Mouse (Mus musculus): ENCODE measurements around the gene Ampd1. TPM values are rescaled to one million over a fixed set of nuclear protein-coding genes. Genes with fewer than 3 reads are reported as not detected.

Ampd1 gene
- polyA plus RNA-seq, 1 experiment from 2014 or later, result not detected

- H3K9ac ChIP-seq, result no peak overlapping the region
- H3K27me3 ChIP-seq, result no peaks in the 10 kb centered on the region
- WGBS, result 89% methylated on average over 11 of the region's 11 CpGs
- no peaks in the 10 kb centered on the region for H3K9me3 ChIP-seq
- H3K27ac ChIP-seq, result no peak overlapping the region
- no peak for ATAC-seq (ENCODE audit: low FRiP score)
- no peak overlapping the region for H3K4me3 ChIP-seq (replicated peaks)
- no peaks in the 10 kb centered on the region for H3K4me1 ChIP-seq
- no peak overlapping the region for H3K4me2 ChIP-seq
- no peaks in the 10 kb centered on the region for H3K36me3 ChIP-seq (replicated peaks)
Observed at GRCm38 (mm10) chr3:103141287-103141686, 67.5 kb downstream of the Ampd1 start.

- no peaks in the 10 kb centered on the region for H3K27me3 ChIP-seq
- H3K4me3 ChIP-seq (replicated peaks), result no peak overlapping the region
- no peaks in the 10 kb centered on the region for H3K9me3 ChIP-seq
- ATAC-seq (ENCODE audit: low FRiP score), result no peak
- H3K36me3 ChIP-seq (replicated peaks), result no peaks in the 10 kb centered on the region
- no peak overlapping the region for H3K4me2 ChIP-seq
- H3K4me1 ChIP-seq, result no peaks in the 10 kb centered on the region
- H3K27ac ChIP-seq, result no peak overlapping the region
- no peak overlapping the region for H3K9ac ChIP-seq
- 84% methylated on average over 10 of the region's 10 CpGs for WGBS
Observed at GRCm38 (mm10) chr3:103142366-103142765, 68.6 kb downstream of the Ampd1 start.

- H3K27me3 ChIP-seq, result no peaks in the 10 kb centered on the region
- H3K9ac ChIP-seq, result no peak overlapping the region
- no peak overlapping the region for H3K27ac ChIP-seq
- no peak overlapping the region for H3K4me2 ChIP-seq
- H3K4me1 ChIP-seq, result no peaks in the 10 kb centered on the region
- ATAC-seq (ENCODE audit: low FRiP score), result no peak
- H3K36me3 ChIP-seq (replicated peaks), result no peaks in the 10 kb centered on the region
- 76% methylated on average over 2 of the region's 2 CpGs for WGBS
- no peaks in the 10 kb centered on the region for H3K9me3 ChIP-seq
- H3K4me3 ChIP-seq (replicated peaks), result no peak overlapping the region
Observed at GRCm38 (mm10) chr3:103145336-103145735, 71.5 kb downstream of the Ampd1 start.

GRCm38 (mm10) chr3:103145791-103146190 is 72.0 kb downstream of the Ampd1 start:
- Histone ChIP-seq H3K27me3 (no peaks in the 10 kb centered on the region), H3K9me3 (no peaks in the 10 kb centered on the region), H3K36me3 (replicated peaks) (no peaks in the 10 kb centered on the region), H3K9ac (no peak overlapping the region), H3K27ac (no peak overlapping the region), H3K4me1 (no peaks in the 10 kb centered on the region), H3K4me2 (no peak overlapping the region), H3K4me3 (replicated peaks) (no peak overlapping the region)
- WGBS, result 79% methylated on average over 4 of the region's 4 CpGs
- no peak for ATAC-seq (ENCODE audit: low FRiP score)

GRCm38 (mm10) chr3:103146330-103147166 is 72.7 kb downstream of the Ampd1 start:
- Histone ChIP-seq H3K4me1 (no peaks in the 10 kb centered on the region), H3K27ac (no peak overlapping the region), H3K9ac (no peak overlapping the region), H3K4me3 (replicated peaks) (no peak overlapping the region), H3K36me3 (replicated peaks) (no peaks in the 10 kb centered on the region), H3K27me3 (no peaks in the 10 kb centered on the region), H3K9me3 (no peaks in the 10 kb centered on the region), H3K4me2 (no peak overlapping the region)
- WGBS, result 63% methylated on average over 23 of the region's 23 CpGs
- no peak for ATAC-seq (ENCODE audit: low FRiP score)

- Histone ChIP-seq H3K9ac (no peak overlapping the region), H3K27me3 (no peaks in the 10 kb centered on the region), H3K9me3 (no peaks in the 10 kb centered on the region), H3K36me3 (replicated peaks) (no peaks in the 10 kb centered on the region), H3K27ac (no peak overlapping the region), H3K4me3 (replicated peaks) (no peak overlapping the region), H3K4me2 (no peak overlapping the region), H3K4me1 (no peaks in the 10 kb centered on the region)
- ATAC-seq (ENCODE audit: low FRiP score), result no peak
- 83% methylated on average over 4 of the region's 4 CpGs for WGBS
Observed at GRCm38 (mm10) chr3:103147775-103148174, 74.0 kb downstream of the Ampd1 start.

- Histone ChIP-seq H3K4me3 (replicated peaks) (no peak overlapping the region), H3K4me1 (no peaks in the 10 kb centered on the region), H3K9me3 (no peaks in the 10 kb centered on the region), H3K27me3 (no peaks in the 10 kb centered on the region), H3K27ac (no peak overlapping the region), H3K36me3 (replicated peaks) (no peaks in the 10 kb centered on the region), H3K9ac (no peak overlapping the region), H3K4me2 (no peak overlapping the region)
- no peak for ATAC-seq (ENCODE audit: low FRiP score)
- WGBS, result 87% methylated on average over 10 of the region's 10 CpGs
Observed at GRCm38 (mm10) chr3:103148941-103149340, 75.1 kb downstream of the Ampd1 start.

Other genes starting within 250 kb of the Ampd1 start
- gene Sycp1, start 137.9 kb upstream of the Ampd1 start, polyA plus RNA-seq (2016; fragmentation: Nextera tagmentation; extraction: Ambion mirVana), result not detected in 2 replicates
- 0.09 TPM in 1 of 2 replicates, not detected in the other for gene Nr1h5, start 109.9 kb upstream of the Ampd1 start, polyA plus RNA-seq (2016; fragmentation: Nextera tagmentation; extraction: Ambion mirVana)
- 77.2 and 86.8 TPM in 2 replicates for gene Sike1, start 78.3 kb upstream of the Ampd1 start, polyA plus RNA-seq (2016; fragmentation: Nextera tagmentation; extraction: Ambion mirVana)
- gene Csde1, start 53.6 kb upstream of the Ampd1 start, polyA plus RNA-seq (2016; fragmentation: Nextera tagmentation; extraction: Ambion mirVana), result 532 and 540 TPM in 2 replicates
- gene Nras, start 15.7 kb upstream of the Ampd1 start, polyA plus RNA-seq (2016; fragmentation: Nextera tagmentation; extraction: Ambion mirVana), result 136 and 162 TPM in 2 replicates
- gene Dennd2c, start 28.6 kb downstream of the Ampd1 start, polyA plus RNA-seq (2016; fragmentation: Nextera tagmentation; extraction: Ambion mirVana), result 1.9 and 2.6 TPM in 2 replicates
- 254 and 263 TPM in 2 replicates for gene Bcas2, start 97.6 kb downstream of the Ampd1 start, polyA plus RNA-seq (2016; fragmentation: Nextera tagmentation; extraction: Ambion mirVana)
- gene Trim33, start 205.3 kb downstream of the Ampd1 start, polyA plus RNA-seq (2016; fragmentation: Nextera tagmentation; extraction: Ambion mirVana), result 38.5 and 44.4 TPM in 2 replicates